Mouse (Mus musculus): ENCODE measurements at regions not wholly inside any gene's neighbourhood (a gene's known extent, or its start where the extent isn't known, plus 50 kb on each side); places are given as distances from the start of the nearest gene placed in this dataset.

DNA sequence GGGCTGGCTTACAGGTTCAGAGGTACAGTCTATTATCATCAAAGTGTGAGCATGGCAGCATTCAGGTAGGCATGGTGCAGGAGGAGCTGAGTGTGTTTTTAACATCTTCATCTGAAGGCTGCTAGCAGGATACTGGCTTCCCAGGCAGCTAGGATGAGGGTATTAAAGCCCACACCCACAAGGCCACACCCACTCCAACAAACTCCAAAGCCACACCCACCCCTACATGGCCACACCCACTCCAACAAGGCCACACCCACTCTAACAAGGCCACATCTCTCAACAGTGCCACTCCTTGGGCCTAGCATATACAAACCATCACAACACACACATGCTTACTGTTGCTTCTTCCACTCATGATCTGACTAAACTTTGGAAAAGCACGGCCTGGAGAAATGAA is 172.5 kb downstream of the Msrb3 start:
- no peak for ATAC-seq
- H3K9ac ChIP-seq (ENCODE audit: low read depth, low read length) = no peak overlapping the region

GRCm38 (mm10) chr10:120721956-120722532 is 176.9 kb downstream of the Msrb3 start:
- Histone ChIP-seq H3K9me3 (ENCODE audit: control insufficient read depth, low read length) (no peaks in the 10 kb centered on the region), H3K27ac (ENCODE audit: low read depth, low read length) (no peak overlapping the region), H3K9ac (ENCODE audit: low read depth, low read length) (peak overlapping the region; percentile 45), H3K4me2 (ENCODE audit: low read length) (peak overlapping the region; percentile 73), H3K36me3 (ENCODE audit: control insufficient read depth, insufficient read depth, low read length) (no peaks in the 10 kb centered on the region), H3K4me3 (ENCODE audit: low read length) (peak overlapping the region; percentile 40), H3K4me1 (ENCODE audit: control insufficient read depth, insufficient read depth, low read depth, low read length) (peaks cover 7% of the 10 kb centered on the region), H3K27me3 (replicated peaks; ENCODE audit: control insufficient read depth, insufficient read depth, low read length) (peaks cover 10% of the 10 kb centered on the region)
- no peak for ATAC-seq
- 1% methylated on average over 15 of the region's 15 CpGs for WGBS

More for the DNA sequence above, 172.5 kb downstream of the Msrb3 start:
- no peaks in the 10 kb centered on the region for H3K36me3 ChIP-seq (ENCODE audit: control insufficient read depth, insufficient read depth, low read length)
- H3K9me3 ChIP-seq (ENCODE audit: control insufficient read depth, low read length) = no peaks in the 10 kb centered on the region
- H3K27me3 ChIP-seq (replicated peaks; ENCODE audit: control insufficient read depth, insufficient read depth, low read length) = peaks cover 5% of the 10 kb centered on the region
- no peak overlapping the region for H3K4me3 ChIP-seq (ENCODE audit: low read length)
- WGBS = 100% methylated on average over 1 of the region's 1 CpGs
- peaks cover 7% of the 10 kb centered on the region for H3K4me1 ChIP-seq (ENCODE audit: control insufficient read depth, insufficient read depth, low read depth, low read length)
- no peak overlapping the region for H3K27ac ChIP-seq (ENCODE audit: low read depth, low read length)
- no peak overlapping the region for H3K4me2 ChIP-seq (ENCODE audit: low read length)

- peaks cover 10% of the 10 kb centered on the region for H3K27me3 ChIP-seq (replicated peaks; ENCODE audit: control insufficient read depth, insufficient read depth, low read length)
- no peaks in the 10 kb centered on the region for H3K9me3 ChIP-seq (ENCODE audit: control insufficient read depth, low read length)
- no peak for ATAC-seq
These were observed 177.9 kb downstream of the Msrb3 start for GRCm38 (mm10) chr10:120720981-120721380.

GRCm38 (mm10) chr10:120720061-120720460 is 178.8 kb downstream of the Msrb3 start:
- no peaks in the 10 kb centered on the region for H3K9me3 ChIP-seq (ENCODE audit: control insufficient read depth, low read length)
- H3K27ac ChIP-seq (ENCODE audit: low read depth, low read length) = no peak overlapping the region
- H3K27me3 ChIP-seq (replicated peaks; ENCODE audit: control insufficient read depth, insufficient read depth, low read length) = peaks cover 10% of the 10 kb centered on the region
- ATAC-seq = no peak
- no peaks in the 10 kb centered on the region for H3K36me3 ChIP-seq (ENCODE audit: control insufficient read depth, insufficient read depth, low read length)
- WGBS = 37% methylated on average over 3 of the region's 3 CpGs
- no peak overlapping the region for H3K9ac ChIP-seq (ENCODE audit: low read depth, low read length)
- no peak overlapping the region for H3K4me2 ChIP-seq (ENCODE audit: low read length)
- no peak overlapping the region for H3K4me3 ChIP-seq (ENCODE audit: low read length)
- peaks cover 7% of the 10 kb centered on the region for H3K4me1 ChIP-seq (ENCODE audit: control insufficient read depth, insufficient read depth, low read depth, low read length)

More at GRCm38 (mm10) chr10:120720981-120721380, 177.9 kb downstream of the Msrb3 start:
- peaks cover 7% of the 10 kb centered on the region for H3K4me1 ChIP-seq (ENCODE audit: control insufficient read depth, insufficient read depth, low read depth, low read length)
- H3K36me3 ChIP-seq (ENCODE audit: control insufficient read depth, insufficient read depth, low read length) = no peaks in the 10 kb centered on the region
- no peak overlapping the region for H3K9ac ChIP-seq (ENCODE audit: low read depth, low read length)
- H3K4me2 ChIP-seq (ENCODE audit: low read length) = no peak overlapping the region
- H3K27ac ChIP-seq (ENCODE audit: low read depth, low read length) = no peak overlapping the region
- WGBS = 29% methylated on average over 3 of the region's 3 CpGs
- H3K4me3 ChIP-seq (ENCODE audit: low read length) = no peak overlapping the region

- Histone ChIP-seq H3K4me2 (ENCODE audit: low read length) (no peak overlapping the region), H3K4me3 (ENCODE audit: low read length) (no peak overlapping the region), H3K9ac (ENCODE audit: low read depth, low read length) (no peak overlapping the region), H3K9me3 (ENCODE audit: control insufficient read depth, low read length) (no peaks in the 10 kb centered on the region), H3K27me3 (replicated peaks; ENCODE audit: control insufficient read depth, insufficient read depth, low read length) (peaks cover 9% of the 10 kb centered on the region), H3K27ac (ENCODE audit: low read depth, low read length) (no peak overlapping the region), H3K36me3 (ENCODE audit: control insufficient read depth, insufficient read depth, low read length) (no peaks in the 10 kb centered on the region), H3K4me1 (ENCODE audit: control insufficient read depth, insufficient read depth, low read depth, low read length) (peaks cover 4% of the 10 kb centered on the region)
- WGBS = 73% methylated on average over 11 of the region's 11 CpGs
- ATAC-seq = no peak
These were observed 181.7 kb downstream of the Msrb3 start for GRCm38 (mm10) chr10:120717159-120717567.

DNA sequence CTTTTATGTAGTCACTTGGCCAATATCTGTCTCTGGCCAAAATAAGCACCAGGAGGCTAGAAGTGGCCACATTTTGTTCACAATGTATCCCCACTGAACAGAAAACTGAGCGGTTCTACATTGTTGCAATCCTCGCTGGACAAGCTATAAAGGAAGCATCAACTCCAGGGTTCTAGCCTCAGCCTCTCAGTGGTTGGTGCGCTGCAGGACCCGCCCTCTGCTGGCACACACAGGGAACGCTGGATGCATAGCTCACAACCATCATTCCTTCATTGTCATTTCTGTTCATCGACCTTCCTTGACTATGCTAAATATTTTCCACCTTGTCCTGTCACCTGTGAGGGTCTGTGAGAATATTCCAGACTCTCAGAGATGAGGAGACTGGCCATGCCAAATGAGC is 182.5 kb downstream of the Msrb3 start:
- H3K4me3 ChIP-seq (ENCODE audit: low read length) = no peak overlapping the region
- no peaks in the 10 kb centered on the region for H3K9me3 ChIP-seq (ENCODE audit: control insufficient read depth, low read length)
- ATAC-seq = no peak
- no peaks in the 10 kb centered on the region for H3K36me3 ChIP-seq (ENCODE audit: control insufficient read depth, insufficient read depth, low read length)
- WGBS = 66% methylated on average over 6 of the region's 6 CpGs
- H3K9ac ChIP-seq (ENCODE audit: low read depth, low read length) = no peak overlapping the region
- peaks cover 6% of the 10 kb centered on the region for H3K27me3 ChIP-seq (replicated peaks; ENCODE audit: control insufficient read depth, insufficient read depth, low read length)
- no peaks in the 10 kb centered on the region for H3K4me1 ChIP-seq (ENCODE audit: control insufficient read depth, insufficient read depth, low read depth, low read length)
- no peak overlapping the region for H3K27ac ChIP-seq (ENCODE audit: low read depth, low read length)
- no peak overlapping the region for H3K4me2 ChIP-seq (ENCODE audit: low read length)

DNA sequence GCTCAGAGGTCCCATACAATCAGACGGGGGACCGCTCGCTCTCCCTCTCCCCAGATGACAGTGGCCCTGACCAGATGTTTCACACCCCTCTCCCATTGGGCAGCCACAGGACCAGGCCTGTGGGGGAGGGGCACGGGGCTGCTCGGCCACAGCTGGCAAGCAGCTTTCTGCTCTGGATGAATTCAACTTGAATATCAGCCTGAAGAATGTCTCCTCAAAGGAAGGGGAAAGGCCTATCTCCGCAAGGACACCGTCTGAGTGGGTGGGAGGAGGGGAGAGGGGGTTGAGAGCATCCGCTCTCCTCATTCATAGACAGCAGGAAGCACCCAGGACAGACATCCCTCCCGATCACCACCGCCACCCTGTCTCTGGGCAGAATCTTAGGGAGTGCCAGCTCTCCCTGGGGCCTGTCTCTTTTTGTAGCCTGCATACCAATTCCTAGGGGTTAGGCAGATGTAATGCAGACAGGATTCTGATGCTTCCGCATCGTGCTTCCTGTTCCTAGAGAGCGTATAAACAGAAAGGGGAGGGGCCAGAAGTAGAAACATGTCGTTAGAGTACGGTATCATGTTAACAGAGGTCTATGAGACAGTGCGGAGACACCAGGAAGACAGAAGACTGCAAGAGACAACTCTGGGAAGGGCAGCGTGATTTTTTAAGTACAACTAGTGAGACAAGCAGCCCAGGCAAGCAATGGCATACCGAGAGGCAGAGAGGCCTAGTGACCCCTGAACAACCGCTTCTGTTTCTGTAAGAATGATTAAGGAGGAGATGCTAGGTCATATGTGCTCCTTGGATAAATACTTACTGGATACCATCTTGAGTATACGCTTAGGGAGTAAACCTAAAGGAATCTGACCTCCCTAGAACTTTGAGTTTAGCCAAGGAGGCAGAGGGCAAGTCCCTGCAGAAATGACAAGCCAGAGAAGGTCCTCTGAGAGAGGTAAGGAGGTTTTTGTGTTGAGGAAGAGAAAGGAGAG is 190.8 kb downstream of the Msrb3 start:
- Histone ChIP-seq H3K4me3 (ENCODE audit: low read length) (no peak overlapping the region), H3K9ac (ENCODE audit: low read depth, low read length) (peak overlapping the region; percentile 52), H3K27ac (ENCODE audit: low read depth, low read length) (no peak overlapping the region), H3K4me1 (ENCODE audit: control insufficient read depth, insufficient read depth, low read depth, low read length) (peaks cover 6% of the 10 kb centered on the region), H3K36me3 (ENCODE audit: control insufficient read depth, insufficient read depth, low read length) (no peaks in the 10 kb centered on the region), H3K27me3 (replicated peaks; ENCODE audit: control insufficient read depth, insufficient read depth, low read length) (no peaks in the 10 kb centered on the region), H3K4me2 (ENCODE audit: low read length) (peak overlapping the region; percentile 35), H3K9me3 (ENCODE audit: control insufficient read depth, low read length) (no peaks in the 10 kb centered on the region)
- WGBS = 27% methylated on average over 20 of the region's 20 CpGs
- no peak for ATAC-seq

DNA sequence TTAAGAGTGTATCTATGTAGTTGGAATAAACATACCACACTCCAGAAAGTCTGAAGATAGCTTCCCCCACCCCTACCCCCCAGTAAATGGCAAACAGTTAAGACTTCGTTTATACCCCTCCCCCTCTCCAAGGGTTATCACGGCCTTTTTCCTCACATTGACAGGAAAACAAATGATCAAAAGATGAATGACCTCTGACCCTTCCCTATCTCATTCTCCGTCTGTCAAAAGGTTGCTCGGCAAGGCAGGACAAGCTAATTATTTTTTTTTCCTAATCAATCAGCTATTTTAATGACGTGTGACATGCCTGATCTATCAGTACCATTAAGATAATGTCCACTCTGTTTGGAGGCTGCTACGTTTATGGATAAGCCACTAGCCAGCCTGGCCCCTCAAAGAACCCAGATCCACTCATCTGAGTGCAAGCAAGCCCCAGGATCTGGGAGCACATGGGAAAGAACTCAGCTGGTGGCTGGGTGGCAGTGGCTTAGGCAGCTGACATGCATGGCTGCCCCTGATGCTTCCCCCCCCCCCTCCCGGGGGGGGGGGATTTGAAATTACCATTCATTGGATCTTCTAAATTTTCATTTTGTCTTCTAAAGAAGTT is 192.1 kb downstream of the Msrb3 start:
- Histone ChIP-seq H3K9me3 (ENCODE audit: control insufficient read depth, low read length) (no peaks in the 10 kb centered on the region), H3K4me2 (ENCODE audit: low read length) (no peak overlapping the region), H3K27me3 (replicated peaks; ENCODE audit: control insufficient read depth, insufficient read depth, low read length) (no peaks in the 10 kb centered on the region), H3K4me3 (ENCODE audit: low read length) (no peak overlapping the region), H3K4me1 (ENCODE audit: control insufficient read depth, insufficient read depth, low read depth, low read length) (peaks cover 6% of the 10 kb centered on the region), H3K9ac (ENCODE audit: low read depth, low read length) (no peak overlapping the region), H3K36me3 (ENCODE audit: control insufficient read depth, insufficient read depth, low read length) (no peaks in the 10 kb centered on the region), H3K27ac (ENCODE audit: low read depth, low read length) (no peak overlapping the region)
- ATAC-seq = no peak
- 14% methylated on average over 7 of the region's 7 CpGs for WGBS

DNA sequence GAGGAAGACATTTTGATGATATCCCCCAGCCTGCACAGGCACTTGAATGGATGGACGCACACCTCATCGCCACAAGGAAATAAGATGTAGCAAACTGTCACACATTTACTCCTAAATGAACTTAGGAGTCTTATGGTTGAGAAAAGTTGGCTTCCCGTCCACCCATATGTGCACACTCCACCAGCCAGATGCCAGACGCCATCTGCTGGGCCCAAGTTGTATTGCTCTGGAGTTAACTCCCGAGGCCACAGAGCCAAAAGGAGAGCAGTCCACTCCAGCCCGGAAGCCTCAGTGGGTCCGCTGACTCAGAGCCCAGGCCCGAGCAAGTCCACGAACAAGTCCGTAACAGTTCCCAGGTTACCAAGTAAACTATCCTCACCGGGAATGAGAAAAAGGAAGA is 197.1 kb downstream of the Msrb3 start:
- peak; percentile 61; the same call in 1 of the 2 replicates for ATAC-seq
- Histone ChIP-seq H3K4me3 (ENCODE audit: low read length) (no peak overlapping the region), H3K4me2 (ENCODE audit: low read length) (no peak overlapping the region), H3K27me3 (replicated peaks; ENCODE audit: control insufficient read depth, insufficient read depth, low read length) (no peaks in the 10 kb centered on the region), H3K4me1 (ENCODE audit: control insufficient read depth, insufficient read depth, low read depth, low read length) (no peaks in the 10 kb centered on the region), H3K9me3 (ENCODE audit: control insufficient read depth, low read length) (no peaks in the 10 kb centered on the region), H3K36me3 (ENCODE audit: control insufficient read depth, insufficient read depth, low read length) (no peaks in the 10 kb centered on the region), H3K27ac (ENCODE audit: low read depth, low read length) (no peak overlapping the region), H3K9ac (ENCODE audit: low read depth, low read length) (no peak overlapping the region)
- WGBS = 25% methylated on average over 11 of the region's 11 CpGs
